Mouse (Mus musculus): ENCODE data around the gene Rnaseh1. TPM values are rescaled to one million over a fixed set of nuclear protein-coding genes. Genes with fewer than 3 reads are reported as not detected.

Gene Rnaseh1
- 10 to 100 TPM; 10.9 to 12.6 TPM for total RNA-seq (2021)

- peak; percentile 88 to 95 for DNase-seq (ENCODE audit: extremely low spot score in 1 of 2, low spot score in 2 of 2)
- intact Hi-C loops (cut with DNase I): no loop called here
Measured at GRCm38 (mm10) chr12:28649141-28650110, at the start of gene Rnaseh1. Gene Rnaseh1 (plus strand): TSS chr12:28649602.

GRCm38 (mm10) chr12:28602259-28602658, 47.1 kb upstream of the Rnaseh1 start:
- peak in 1 of 2 experiments; percentile 37 for DNase-seq (ENCODE audit: extremely low spot score in 1 of 2, low spot score in 2 of 2)
- intact Hi-C loops (cut with DNase I): no loop called here

- no peak for DNase-seq (ENCODE audit: extremely low spot score in 1 of 2, low spot score in 2 of 2)
- intact Hi-C loops (cut with DNase I): no loop called here
Measured at GRCm38 (mm10) chr12:28603494-28603893, 45.9 kb upstream of the Rnaseh1 start.

GRCm38 (mm10) chr12:28607546-28608305, 41.7 kb upstream of the Rnaseh1 start:
- peak; percentile 47 to 52 for DNase-seq (ENCODE audit: extremely low spot score in 1 of 2, low spot score in 2 of 2)
- intact Hi-C loops (cut with DNase I): no loop called here

- no peak for DNase-seq (ENCODE audit: extremely low spot score in 1 of 2, low spot score in 2 of 2)
- intact Hi-C loops (cut with DNase I): no loop called here
Measured at GRCm38 (mm10) chr12:28612391-28612790, 37.0 kb upstream of the Rnaseh1 start.

- no peak for DNase-seq (ENCODE audit: extremely low spot score in 1 of 2, low spot score in 2 of 2)
- intact Hi-C loops (cut with DNase I): no loop called here
Measured at GRCm38 (mm10) chr12:28614401-28614800, 35.0 kb upstream of the Rnaseh1 start.

GRCm38 (mm10) chr12:28617297-28617696, 32.1 kb upstream of the Rnaseh1 start:
- intact Hi-C loops (cut with DNase I): no loop called here
- DNase-seq (ENCODE audit: extremely low spot score in 1 of 2, low spot score in 2 of 2): no peak

GRCm38 (mm10) chr12:28621451-28622166, 27.8 kb upstream of the Rnaseh1 start:
- intact Hi-C loops (cut with DNase I): no loop called here
- DNase-seq (ENCODE audit: extremely low spot score in 1 of 2, low spot score in 2 of 2): no peak

- intact Hi-C loops (cut with DNase I): no loop called here
- DNase-seq (ENCODE audit: extremely low spot score in 1 of 2, low spot score in 2 of 2): peak in 1 of 2 experiments; percentile 41
Measured at GRCm38 (mm10) chr12:28622167-28622532, 27.3 kb upstream of the Rnaseh1 start.

- intact Hi-C loops (cut with DNase I): no loop called here
Measured at GRCm38 (mm10) chr12:28622641-28623040, 26.8 kb upstream of the Rnaseh1 start.

GRCm38 (mm10) chr12:28623195-28623594, 26.2 kb upstream of the Rnaseh1 start, which contains the start of gene Colec11:
Gene Colec11 (minus strand): TSS chr12:28623377.
- intact Hi-C loops (cut with DNase I): no loop called here

More at GRCm38 (mm10) chr12:28622641-28623040, 26.8 kb upstream of the Rnaseh1 start:
- DNase-seq (ENCODE audit: extremely low spot score in 1 of 2, low spot score in 2 of 2): no peak

GRCm38 (mm10) chr12:28624251-28624650, 25.2 kb upstream of the Rnaseh1 start:
- intact Hi-C loops (cut with DNase I): no loop called here
- no peak for DNase-seq (ENCODE audit: extremely low spot score in 1 of 2, low spot score in 2 of 2)

More at GRCm38 (mm10) chr12:28623195-28623594, 26.2 kb upstream of the Rnaseh1 start, which contains the start of gene Colec11:
- DNase-seq (ENCODE audit: extremely low spot score in 1 of 2, low spot score in 2 of 2): no peak

GRCm38 (mm10) chr12:28625407-28625806, 24.0 kb upstream of the Rnaseh1 start:
- DNase-seq (ENCODE audit: extremely low spot score in 1 of 2, low spot score in 2 of 2): no peak
- intact Hi-C loops (cut with DNase I): no loop called here

- DNase-seq (ENCODE audit: extremely low spot score in 1 of 2, low spot score in 2 of 2): no peak
- intact Hi-C loops (cut with DNase I): no loop called here
Measured at GRCm38 (mm10) chr12:28627092-28627491, 22.3 kb upstream of the Rnaseh1 start.

- DNase-seq (ENCODE audit: extremely low spot score in 1 of 2, low spot score in 2 of 2): no peak
- intact Hi-C loops (cut with DNase I): no loop called here
Measured at GRCm38 (mm10) chr12:28628436-28628835, 21.0 kb upstream of the Rnaseh1 start.

- no peak for DNase-seq (ENCODE audit: extremely low spot score in 1 of 2, low spot score in 2 of 2)
- intact Hi-C loops (cut with DNase I): no loop called here
Measured at GRCm38 (mm10) chr12:28635058-28635534, 14.3 kb upstream of the Rnaseh1 start.

GRCm38 (mm10) chr12:28635535-28636476, 13.6 kb upstream of the Rnaseh1 start, which contains the start of gene Rps7:
Gene Rps7 (minus strand): TSS chr12:28635953.
- peak; percentile 93 to 94 for DNase-seq (ENCODE audit: extremely low spot score in 1 of 2, low spot score in 2 of 2)
- intact Hi-C loops (cut with DNase I): no loop called here

GRCm38 (mm10) chr12:28636543-28636942, 12.9 kb upstream of the Rnaseh1 start:
- intact Hi-C loops (cut with DNase I): no loop called here

More at GRCm38 (mm10) chr12:28636543-28636942, 12.9 kb upstream of the Rnaseh1 start:
- no peak for DNase-seq (ENCODE audit: extremely low spot score in 1 of 2, low spot score in 2 of 2)
